Mouse (Mus musculus) liver, embryonic 11.5 days (tissue): ENCODE results near the gene Ankrd37. TPM values are rescaled to one million over a fixed set of nuclear protein-coding genes. Genes with fewer than 3 reads are reported as not detected.

Experiments used
- ATAC-seq: fragments of 200-750 bp; cut with Nextera tagmentation; replicated peaks from 2 replicates; pipeline ENCODE4 v1.8.0; 2017; ENCODE audit warnings: moderate number of reproducible peaks, mild to moderate bottlenecking, moderate TSS enrichment, moderate library complexity; ENCODE audit not compliant: low FRiP score
- DNase-seq: peaks from one replicate; pipeline ENCODE4 v3.0.0-alpha.2; 2017; ENCODE audit warnings: low spot score
- H3K27ac ChIP-seq: fragments of 300-500 bp; sonication (generic); 2 replicates; pipeline ENCODE4 v1.5.1; 2014; ENCODE audit warnings: mild to moderate bottlenecking, low read depth, low read length, control low read depth
- H3K27me3 ChIP-seq: fragments of 300-500 bp; sonication (generic); replicated peaks from 2 replicates; pipeline ENCODE4 v1.6.1; 2014; ENCODE audit warnings: low read length, mixed read lengths; ENCODE audit not compliant: control insufficient read depth, insufficient read depth
- H3K36me3 ChIP-seq: fragments of 300-500 bp; sonication (generic); 2 replicates; pipeline ENCODE4 v1.6.1; 2014; ENCODE audit warnings: mild to moderate bottlenecking, low read length, moderate library complexity, mixed read lengths; ENCODE audit not compliant: control insufficient read depth, insufficient read depth
- H3K4me1 ChIP-seq: fragments of 300-500 bp; sonication (generic); replicated peaks from 2 replicates; pipeline ENCODE4 v1.6.1; 2014; ENCODE audit warnings: low read length, mixed read lengths; ENCODE audit not compliant: control insufficient read depth, insufficient read depth
- H3K4me2 ChIP-seq: fragments of 300-500 bp; sonication (generic); 2 replicates; pipeline ENCODE4 v1.6.1; 2014; ENCODE audit warnings: mild to moderate bottlenecking, control low read depth, moderate library complexity
- H3K4me3 ChIP-seq: fragments of 300-500 bp; sonication (generic); 2 replicates; pipeline ENCODE4 v1.5.1; 2014; ENCODE audit warnings: low read depth, low read length, control low read depth
- H3K9ac ChIP-seq: fragments of 300-500 bp; sonication (generic); 2 replicates; pipeline ENCODE4 v1.6.1; 2014; ENCODE audit warnings: low read depth, low read length, control low read depth
- H3K9me3 ChIP-seq: fragments of 300-500 bp; sonication (generic); 2 replicates; pipeline ENCODE4 v1.6.1; 2016; ENCODE audit warnings: low read length, inconsistent platforms, mixed read lengths; ENCODE audit not compliant: control insufficient read depth
- WGBS: fragments of 180-500 bp; shearing (Covaris S2); extraction: QIAGEN DNeasy Blood & Tissue Kit; methylation state at CpG from one replicate; pipeline ENCODE4 v1.1.7; 2014; 5-methylcytosine and 5-hydroxymethylcytosine counted together
- polyA plus RNA-seq: library from polyadenylated mRNA; unstranded; fragments of >200 nt; fragmentation: Nextera tagmentation; extraction: Ambion mirVana; gene quantifications from 2 replicates; pipeline ENCODE4 v1.2.1, GENCODE M21; 2014

Gene Ankrd37
- polyA plus RNA-seq, 1 experiment from 2014 or later: 17.6 TPM

GRCm38 (mm10) chr8:46010306-46010705, 4.8 kb upstream of the Ankrd37 start:
- 51% methylated on average over 2 of the region's 2 CpGs for WGBS
- no peak for DNase-seq
- Histone ChIP-seq H3K4me1 (peaks cover 3% of the 10 kb centered on the region), H3K4me3 (peak overlapping the region; percentile 12; the same call in 1 of the 2 replicates), H3K9ac (no peak overlapping the region), H3K9me3 (no peaks in the 10 kb centered on the region), H3K27ac (no peak overlapping the region), H3K27me3 (no peaks in the 10 kb centered on the region), H3K4me2 (peak overlapping the region; percentile 57), H3K36me3 (no peaks in the 10 kb centered on the region)
- ATAC-seq: 0 out of 2 replicates have a peak, but pooled peaks have one; percentile 15

GRCm38 (mm10) chr8:46007050-46007672, 1.7 kb upstream of the Ankrd37 start:
- 69% methylated on average over 3 of the region's 3 CpGs for WGBS
- no peak overlapping the region for H3K4me2 ChIP-seq
- H3K4me1 ChIP-seq: peaks cover 3% of the 10 kb centered on the region
- H3K4me3 ChIP-seq: no peak overlapping the region
- no peaks in the 10 kb centered on the region for H3K9me3 ChIP-seq
- no peak overlapping the region for H3K9ac ChIP-seq
- ATAC-seq (no peak), DNase-seq (no peak)
- H3K27me3 ChIP-seq: no peaks in the 10 kb centered on the region
- H3K27ac ChIP-seq: no peak overlapping the region
- no peaks in the 10 kb centered on the region for H3K36me3 ChIP-seq

- peak overlapping the region; percentile 83 for H3K9ac ChIP-seq
- H3K4me1 ChIP-seq: peaks cover 2% of the 10 kb centered on the region
- no peaks in the 10 kb centered on the region for H3K9me3 ChIP-seq
- H3K4me3 ChIP-seq: peak overlapping the region; percentile 49
- H3K36me3 ChIP-seq: peaks cover 14% of the 10 kb centered on the region; the same call in 1 of the 2 replicates
- peak overlapping the region; percentile 89 for H3K4me2 ChIP-seq
- WGBS: 7% methylated on average over 54 of the region's 55 CpGs
- peak overlapping the region; percentile 77 for H3K27ac ChIP-seq
- ATAC-seq: peak; percentile 98
- DNase-seq: peak; percentile 97
- H3K27me3 ChIP-seq: no peaks in the 10 kb centered on the region
These were observed 5.5 kb downstream of the Ankrd37 start for GRCm38 (mm10) chr8:45999784-46000705.

GRCm38 (mm10) chr8:45999138-45999783, 6.2 kb downstream of the Ankrd37 start, which contains the start of gene Lrp2bp:
Gene Lrp2bp (plus strand): TSS chr8:45999303.
- H3K4me2 ChIP-seq: peak within 1 kb of the TSS; percentile 89
- no peaks in the 10 kb centered on the region for H3K9me3 ChIP-seq
- H3K36me3 ChIP-seq: peaks cover 14% of the 10 kb centered on the region; the same call in 1 of the 2 replicates
- H3K4me3 ChIP-seq: peak within 1 kb of the TSS; percentile 49
- 6% methylated on average over 22 of the region's 22 CpGs for WGBS
- H3K9ac ChIP-seq: peak within 1 kb of the TSS; percentile 83
- no peak for DNase-seq
- peak; percentile 41 for ATAC-seq
- H3K27me3 ChIP-seq: no peaks in the 10 kb centered on the region
- peak within 1 kb of the TSS; percentile 77 for H3K27ac ChIP-seq
- H3K4me1 ChIP-seq: peaks cover 2% of the 10 kb centered on the region

GRCm38 (mm10) chr8:45998228-45998627, 7.3 kb downstream of the Ankrd37 start:
- Histone ChIP-seq H3K9ac (no peak overlapping the region), H3K36me3 (peaks cover 17% of the 10 kb centered on the region; the same call in 1 of the 2 replicates), H3K9me3 (no peaks in the 10 kb centered on the region), H3K4me1 (peaks cover 2% of the 10 kb centered on the region), H3K27me3 (no peaks in the 10 kb centered on the region), H3K4me3 (no peak overlapping the region), H3K4me2 (peak overlapping the region; percentile 89), H3K27ac (no peak overlapping the region)
- ATAC-seq (no peak), DNase-seq (no peak)
- 76% methylated on average over 2 of the region's 2 CpGs for WGBS

- no peak overlapping the region for H3K4me2 ChIP-seq
- H3K4me1 ChIP-seq: peaks cover 2% of the 10 kb centered on the region
- WGBS: 85% methylated on average over 3 of the region's 3 CpGs
- H3K4me3 ChIP-seq: no peak overlapping the region
- no peak overlapping the region for H3K9ac ChIP-seq
- no peaks in the 10 kb centered on the region for H3K27me3 ChIP-seq
- ATAC-seq (no peak), DNase-seq (no peak)
- peaks cover 17% of the 10 kb centered on the region; the same call in 1 of the 2 replicates for H3K36me3 ChIP-seq
- H3K27ac ChIP-seq: no peak overlapping the region
- H3K9me3 ChIP-seq: no peaks in the 10 kb centered on the region
These were observed 9.9 kb downstream of the Ankrd37 start for GRCm38 (mm10) chr8:45995576-45995975.

GRCm38 (mm10) chr8:45994111-45994510, 11.4 kb downstream of the Ankrd37 start:
- no peak overlapping the region for H3K4me2 ChIP-seq
- H3K36me3 ChIP-seq: peaks cover 19% of the 10 kb centered on the region; the same call in 1 of the 2 replicates
- no peak overlapping the region for H3K4me3 ChIP-seq
- H3K9me3 ChIP-seq: no peaks in the 10 kb centered on the region
- no peak overlapping the region for H3K9ac ChIP-seq
- DNase-seq (no peak), ATAC-seq (no peak)
- WGBS: 95% methylated on average over 2 of the region's 2 CpGs
- H3K4me1 ChIP-seq: peaks cover 2% of the 10 kb centered on the region; the same call in 1 of the 2 replicates
- H3K27me3 ChIP-seq: no peaks in the 10 kb centered on the region
- no peak overlapping the region for H3K27ac ChIP-seq

- Histone ChIP-seq H3K36me3 (peaks cover 16% of the 10 kb centered on the region), H3K4me3 (no peak overlapping the region), H3K4me2 (no peak overlapping the region), H3K4me1 (no peaks in the 10 kb centered on the region), H3K9me3 (no peaks in the 10 kb centered on the region), H3K27ac (no peak overlapping the region), H3K27me3 (no peaks in the 10 kb centered on the region), H3K9ac (no peak overlapping the region)
- ATAC-seq: no peak
- WGBS: 89% methylated on average over 4 of the region's 4 CpGs
- DNase-seq: no peak
These were observed 14.7 kb downstream of the Ankrd37 start for GRCm38 (mm10) chr8:45990631-45991310.
